Mouse (Mus musculus) natural killer cell, adult 2 months (primary cell): ENCODE measurements around the gene Nrbf2.

ENCODE experiments used
- DNase-seq, 2 experiments: peaks; one replicate each; pipeline ENCODE4 v3.0.0; 2022; ENCODE audit warnings: low spot score in 2 of 2

Gene Nrbf2

DNA sequence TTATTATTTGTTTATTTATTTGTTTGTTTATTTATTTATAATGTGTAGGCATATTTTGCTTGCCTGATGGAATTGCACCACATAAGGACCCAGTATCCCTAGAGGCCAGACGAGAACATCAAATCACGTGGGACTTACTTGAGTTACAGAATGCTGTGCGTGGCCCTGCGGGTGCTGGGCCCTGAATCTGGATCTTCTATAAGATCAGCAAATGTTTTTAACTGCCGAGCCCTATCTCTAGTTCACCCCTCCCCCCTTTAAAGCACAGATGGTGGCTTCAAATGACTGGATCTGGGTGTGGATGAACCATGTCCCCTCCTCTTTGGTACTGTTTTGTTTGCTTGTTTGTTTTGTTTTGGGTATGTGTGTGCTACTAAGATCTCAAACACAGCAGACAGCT is 10.2 kb upstream of the Nrbf2 start:
- DNase-seq: no peak

DNA sequence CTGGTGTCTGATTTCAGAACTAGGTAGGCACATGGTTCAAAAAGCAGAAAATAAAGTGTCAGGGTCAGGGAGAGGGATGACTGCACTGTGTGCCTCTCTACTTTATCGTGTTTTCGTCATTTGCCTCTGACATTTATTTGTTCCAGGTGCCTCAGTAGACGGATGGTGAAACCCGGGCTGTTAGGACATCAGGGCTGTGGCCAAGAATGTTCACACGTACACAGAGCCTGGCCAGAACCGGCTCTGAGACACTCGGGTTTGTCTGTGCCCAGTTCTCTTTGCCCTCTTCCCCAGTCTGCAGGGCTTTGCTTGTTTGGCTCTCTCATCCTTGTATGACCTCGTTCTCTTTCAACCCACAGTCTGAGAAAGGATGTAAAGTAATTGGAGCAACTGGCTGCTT is 6.0 kb upstream of the Nrbf2 start:
- DNase-seq: no peak

DNA sequence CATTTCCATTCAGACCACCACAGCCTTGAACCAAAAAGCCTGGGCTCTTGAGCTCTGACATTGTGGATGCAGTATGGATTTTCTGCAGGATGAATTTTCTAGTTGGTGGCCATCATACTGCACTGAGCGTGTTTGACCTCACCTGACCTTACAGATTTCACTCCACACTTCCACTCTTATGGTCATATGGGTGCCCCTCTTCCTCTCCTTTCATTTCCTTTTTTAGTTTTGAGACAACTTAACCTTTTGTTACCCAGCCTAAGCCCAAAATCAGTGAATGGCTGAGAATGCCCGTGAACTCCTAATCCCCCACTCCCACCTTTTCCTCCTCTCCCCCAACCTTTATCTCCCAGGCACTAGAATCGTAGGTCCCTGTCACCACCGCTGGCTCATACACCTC is 5.5 kb upstream of the Nrbf2 start:
- no peak for DNase-seq

DNA sequence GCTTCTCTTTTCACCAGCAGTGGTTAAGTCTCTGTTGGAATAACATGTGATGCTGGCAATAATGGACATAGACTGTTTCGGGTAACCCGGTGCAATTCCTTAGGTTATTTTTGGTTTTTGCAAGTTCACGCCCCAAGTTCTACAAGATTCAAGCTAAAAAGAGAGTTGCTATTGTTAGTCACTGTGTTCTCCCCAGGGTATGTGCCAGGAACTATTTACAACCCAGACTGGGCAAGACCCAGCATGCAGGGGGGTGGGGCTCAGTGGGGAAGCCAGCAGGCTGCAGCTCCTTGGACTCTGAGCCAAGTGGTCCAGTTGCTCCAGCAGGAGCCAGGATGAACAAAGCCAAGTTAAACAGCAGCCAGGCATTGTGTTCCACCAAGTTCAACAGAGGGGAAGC is 2.8 kb upstream of the Nrbf2 start:
- DNase-seq: no peak

GRCm38 (mm10) chr10:67284761-67285175 is 337 bp downstream of the Nrbf2 start:
- no peak for DNase-seq

GRCm38 (mm10) chr10:67284311-67284710 is 794 bp downstream of the Nrbf2 start:
- no peak for DNase-seq

DNA sequence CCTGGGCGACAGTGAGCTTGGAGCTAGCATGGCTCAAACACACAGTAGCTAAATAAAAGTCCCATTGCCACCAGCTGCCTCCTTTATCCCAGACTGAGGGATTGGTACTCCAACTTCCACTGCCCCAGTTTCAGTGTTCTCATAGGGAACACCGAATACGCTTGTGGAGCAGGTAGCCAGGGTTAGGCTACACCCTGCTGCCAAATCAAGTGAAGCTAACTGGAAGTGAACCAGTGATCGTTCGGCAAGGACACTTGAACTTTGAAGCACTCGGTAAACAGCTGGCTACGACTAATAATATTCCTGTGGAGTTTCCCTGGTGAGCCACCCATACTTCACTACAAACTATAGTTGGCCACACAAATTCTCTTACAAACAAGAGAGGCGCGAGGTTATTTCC is 1.6 kb downstream of the Nrbf2 start:
- no peak for DNase-seq

DNA sequence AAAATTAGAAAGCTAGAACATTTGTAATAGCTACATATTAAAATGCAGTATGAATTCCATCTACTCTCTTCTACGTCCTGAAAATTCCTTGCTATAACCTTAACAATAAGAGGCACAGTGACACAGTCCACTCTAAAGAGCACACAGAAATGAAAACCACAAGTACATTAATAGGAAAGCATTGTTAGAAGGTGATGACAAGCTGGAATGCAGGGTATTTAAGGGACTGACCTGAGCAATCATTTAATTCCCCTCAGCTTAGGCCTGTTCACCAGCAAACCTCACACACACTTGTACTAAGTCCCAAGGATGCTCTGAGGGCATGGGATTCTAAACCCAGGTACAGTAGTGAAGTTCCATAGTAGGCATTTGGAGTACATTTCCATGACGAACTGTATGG is 2.6 kb downstream of the Nrbf2 start:
- DNase-seq: no peak

DNA sequence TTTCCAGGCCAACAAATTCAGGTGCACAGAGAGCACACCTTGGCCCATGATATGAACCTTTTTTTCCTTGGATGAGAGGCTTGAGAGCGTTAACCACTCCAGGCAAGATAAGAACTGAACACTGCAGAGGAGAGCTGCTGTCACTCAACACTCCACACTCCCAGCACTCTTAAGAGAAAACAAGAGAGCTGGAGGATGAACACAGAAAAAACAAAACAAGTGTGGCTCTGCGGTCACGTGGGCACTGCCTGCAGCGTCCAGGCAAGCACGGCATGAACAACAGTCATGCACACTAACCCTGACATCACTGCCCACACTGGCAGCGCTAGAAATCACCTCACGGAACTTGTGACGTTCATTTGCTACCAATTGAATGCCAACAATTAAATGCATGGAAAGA is 3.3 kb downstream of the Nrbf2 start:
- DNase-seq: no peak

DNA sequence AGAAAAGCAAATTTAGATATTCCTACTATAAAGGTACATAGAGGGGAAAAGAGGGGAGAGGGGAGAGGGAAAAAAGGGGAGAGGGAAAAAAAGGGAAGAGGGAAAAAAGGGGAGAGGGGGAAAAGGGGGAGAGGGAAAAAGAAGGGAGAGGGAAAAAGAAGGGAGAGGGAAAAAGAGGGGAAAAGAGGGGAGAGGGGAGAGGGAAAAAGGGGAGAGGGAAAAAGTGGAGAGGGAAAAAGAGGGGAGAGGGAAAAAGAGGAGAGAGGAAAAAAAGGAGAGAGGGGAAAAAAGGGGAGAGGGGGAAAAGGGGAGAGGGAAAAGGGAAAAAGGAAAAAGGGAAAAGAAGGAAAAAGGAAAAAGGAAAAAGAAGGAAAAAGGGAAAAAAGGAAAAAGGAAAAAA is 9.2 kb downstream of the Nrbf2 start:
- DNase-seq: no peak

- DNase-seq: no peak
These were observed 20.3 kb downstream of the Nrbf2 start for GRCm38 (mm10) chr10:67264852-67265251.

GRCm38 (mm10) chr10:67253115-67253514 is 32.0 kb downstream of the Nrbf2 start:
- DNase-seq: no peak

DNA sequence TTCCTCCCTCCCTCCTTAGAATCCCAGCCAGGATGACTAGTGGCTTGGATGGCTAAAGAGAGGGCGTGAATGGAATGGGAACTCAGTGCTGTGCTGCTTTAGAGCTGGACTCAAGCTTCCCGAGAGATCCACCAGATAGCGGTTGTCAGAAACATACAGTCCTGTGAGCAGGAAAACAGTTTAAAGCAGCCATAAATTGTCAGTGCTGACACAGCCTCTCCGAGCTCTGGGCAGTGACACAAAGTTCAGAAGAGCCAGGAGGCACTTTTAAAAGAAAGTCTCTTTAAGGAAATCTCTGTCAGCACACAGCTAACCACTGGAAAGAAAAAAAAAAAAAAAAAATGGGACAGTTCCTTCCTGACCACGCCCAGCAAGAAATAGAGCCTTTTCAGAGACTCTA is 32.8 kb downstream of the Nrbf2 start:
- no peak for DNase-seq

DNA sequence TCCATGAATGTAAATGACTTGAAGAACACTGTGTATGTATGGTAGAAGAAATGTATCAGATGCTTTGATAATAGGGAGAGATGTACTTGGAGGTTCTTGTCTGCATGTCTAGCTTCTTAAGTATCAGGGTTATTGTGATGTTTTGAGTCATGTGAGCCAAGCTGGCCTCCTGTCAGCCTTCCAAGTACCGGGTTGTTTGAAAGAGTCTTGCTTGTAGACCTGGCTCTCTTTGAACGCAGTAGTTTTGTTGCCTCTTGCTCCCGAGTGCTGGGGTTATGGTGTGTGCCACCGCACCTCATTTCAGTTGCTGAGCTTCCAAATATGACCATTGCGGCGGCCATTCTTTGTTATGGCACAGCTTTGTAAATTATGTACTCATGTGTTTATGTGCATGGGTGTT is 34.3 kb downstream of the Nrbf2 start:
- DNase-seq: no peak

DNA sequence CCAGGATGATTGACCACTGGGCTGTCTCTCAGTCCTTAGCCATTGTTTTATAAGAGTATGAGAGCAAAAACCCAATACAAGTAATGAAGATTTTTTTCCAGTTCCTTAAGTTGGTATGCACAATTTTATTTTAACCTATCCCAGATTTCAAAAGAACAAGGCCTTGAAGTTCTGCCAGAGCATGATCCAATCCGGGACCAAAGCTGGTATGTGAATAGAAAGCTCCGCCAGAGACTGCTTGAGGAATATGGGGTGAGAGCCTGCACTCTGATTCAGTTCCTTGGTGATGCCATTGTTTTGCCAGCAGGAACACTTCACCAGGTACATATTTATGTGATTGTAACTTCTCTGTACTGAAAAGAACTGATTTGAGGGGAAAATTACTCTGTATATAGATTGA is 35.6 kb downstream of the Nrbf2 start:
- DNase-seq: no peak

- peak; percentile 43 to 66 for DNase-seq
These were observed 38.0 kb downstream of the Nrbf2 start for GRCm38 (mm10) chr10:67247145-67247544.

DNA sequence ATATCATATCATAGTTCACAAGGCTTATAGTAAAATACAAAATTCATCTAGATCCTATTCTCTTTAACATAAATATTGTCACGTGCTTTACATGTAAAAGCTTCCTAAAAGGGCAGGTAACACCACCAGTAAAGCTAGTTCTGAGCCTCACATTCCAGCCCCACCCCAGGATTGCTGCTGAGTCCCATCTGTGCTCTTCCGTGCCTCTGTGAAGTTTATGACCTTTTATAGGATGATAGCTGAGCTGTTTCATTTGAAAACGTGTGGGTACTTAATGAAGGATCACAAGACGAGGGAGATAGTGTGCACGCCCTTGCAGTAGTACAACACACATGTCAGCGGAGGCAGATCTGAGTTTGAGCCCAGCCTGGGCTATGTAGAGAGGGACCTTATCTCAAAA is 54.7 kb downstream of the Nrbf2 start:
- DNase-seq: no peak

DNA sequence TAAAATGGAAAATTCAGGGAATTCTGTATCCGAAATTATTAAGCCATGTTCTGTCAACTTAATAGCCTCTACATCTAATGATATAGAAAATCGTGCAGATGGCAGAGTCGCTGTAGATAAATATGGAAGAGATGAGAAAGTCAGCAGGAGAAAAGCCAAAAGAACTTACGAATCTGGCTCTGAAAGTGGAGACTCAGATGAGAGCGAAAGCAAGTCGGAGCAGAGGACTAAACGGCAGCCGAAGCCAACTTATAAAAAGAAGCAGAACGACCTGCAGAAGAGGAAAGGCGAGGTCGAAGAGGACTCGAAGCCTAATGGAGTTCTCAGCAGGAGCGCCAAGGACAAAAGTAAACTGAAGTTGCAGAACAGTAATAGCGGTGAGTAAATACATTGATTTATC is 58.6 kb downstream of the Nrbf2 start:
- DNase-seq: no peak

DNA sequence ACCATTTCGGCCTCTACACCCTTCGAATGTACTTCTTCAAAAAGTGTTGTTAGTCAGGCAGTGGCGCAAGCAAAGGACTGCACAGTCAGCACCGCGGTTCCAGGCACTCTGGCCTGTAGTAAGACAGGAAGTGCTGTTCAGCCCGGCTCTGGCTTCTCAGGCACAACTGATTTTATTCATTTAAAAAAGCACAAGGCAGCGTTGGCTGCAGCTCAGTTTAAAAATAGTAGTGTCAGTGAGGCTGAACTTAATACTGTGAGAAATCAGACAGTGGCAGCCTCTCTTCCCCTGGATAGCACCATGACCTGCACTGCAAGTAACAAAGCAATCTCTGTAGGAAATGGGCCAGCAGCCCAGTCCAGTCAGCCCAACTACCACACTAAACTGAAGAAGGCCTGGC is 59.0 kb downstream of the Nrbf2 start:
- DNase-seq: no peak

GRCm38 (mm10) chr10:67225528-67225927 is 59.6 kb downstream of the Nrbf2 start:
- no peak for DNase-seq

DNA sequence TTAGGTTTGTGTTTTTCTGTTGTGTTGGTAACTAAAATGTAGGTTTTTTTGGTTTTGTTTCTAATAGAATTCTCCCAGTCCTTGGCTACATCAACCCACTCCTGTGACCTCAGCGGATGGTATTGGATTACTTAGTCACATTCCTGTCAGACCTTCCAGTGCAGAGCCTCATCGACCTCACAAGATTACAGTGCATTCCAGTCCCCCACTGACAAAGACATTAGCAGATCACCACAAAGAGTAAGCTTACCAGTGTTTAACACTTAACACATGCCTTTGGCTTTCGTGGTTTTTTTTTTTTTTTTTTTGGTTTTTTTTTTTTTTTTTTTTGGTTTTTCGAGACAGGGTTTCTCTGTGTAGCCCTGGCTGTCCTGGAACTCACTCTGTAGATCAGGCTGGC is 61.2 kb downstream of the Nrbf2 start:
- DNase-seq: no peak

DNA sequence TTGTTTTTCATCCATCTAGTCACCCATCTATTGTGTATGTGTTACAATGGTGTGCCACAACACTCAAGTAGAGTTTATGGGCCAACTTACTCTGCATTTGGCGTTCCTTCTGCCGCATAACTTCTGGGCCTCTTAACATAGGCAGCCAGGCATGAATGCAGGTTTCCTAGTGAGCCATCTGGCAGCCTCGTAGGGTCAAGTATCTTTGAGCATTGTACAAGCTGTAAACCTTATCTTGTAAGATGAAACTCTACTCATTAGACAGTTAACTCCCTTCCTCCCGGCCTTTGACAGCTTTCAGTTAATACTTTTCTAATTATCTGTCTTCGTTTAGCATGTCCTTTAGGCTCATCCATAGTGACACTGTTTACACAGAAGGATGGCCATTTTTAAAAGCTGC is 63.8 kb downstream of the Nrbf2 start:
- no peak for DNase-seq

GRCm38 (mm10) chr10:67220251-67220650 is 64.9 kb downstream of the Nrbf2 start:
- no peak for DNase-seq

DNA sequence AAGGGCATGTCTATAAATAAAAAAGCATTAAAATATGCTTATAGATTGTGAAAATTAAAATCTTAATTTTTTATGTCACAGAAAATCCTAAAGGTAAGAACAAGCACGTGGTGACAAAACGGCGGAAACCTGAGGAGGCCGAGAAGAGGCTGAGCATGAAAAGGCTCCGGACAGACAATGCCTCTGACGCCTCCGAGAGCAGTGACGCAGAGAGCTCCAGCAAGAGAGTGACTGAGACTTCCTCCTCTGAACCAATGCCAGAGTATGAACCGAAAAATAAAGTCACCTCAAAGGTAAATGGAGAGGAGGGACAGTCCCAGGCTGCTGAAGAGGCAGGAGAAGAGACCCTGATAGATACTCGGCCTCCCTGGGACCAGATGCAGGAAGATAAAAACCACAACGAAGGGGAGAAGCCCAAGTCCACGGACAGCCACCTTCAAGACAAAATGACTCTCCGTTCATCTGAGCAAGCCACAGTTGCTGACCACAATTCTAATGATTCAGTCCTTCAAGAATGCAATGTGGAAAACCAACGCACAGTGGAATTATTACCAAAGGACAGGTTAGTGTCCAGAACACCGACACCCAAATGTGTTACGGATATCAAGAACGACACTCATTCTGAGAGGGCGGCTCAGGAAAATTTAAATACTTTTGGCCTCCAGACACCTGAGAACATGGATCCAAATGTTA is 66.1 kb downstream of the Nrbf2 start:
- DNase-seq: no peak
